Mouse (Mus musculus) liver, adult 2 months (tissue): ENCODE measurements at regions not wholly inside any gene's neighbourhood (a gene's known extent, or its start where the extent isn't known, plus 50 kb on each side); places are given as distances from the start of the nearest gene placed in this dataset.

Source experiments
- CTCF ChIP-seq: fragments of 200-500 bp; IDR thresholded peaks from 2 replicates; pipeline ENCODE4 v1.5.1; 2011; ENCODE audit warnings: low read depth, low read length, control low read depth
- POLR2A ChIP-seq: fragments of 200-500 bp; IDR thresholded peaks from 2 replicates; pipeline ENCODE4 v1.6.1; 2011; ENCODE audit warnings: low read length, control low read depth; ENCODE audit not compliant: insufficient read depth; ENCODE audit errors: extremely low read depth

DNA sequence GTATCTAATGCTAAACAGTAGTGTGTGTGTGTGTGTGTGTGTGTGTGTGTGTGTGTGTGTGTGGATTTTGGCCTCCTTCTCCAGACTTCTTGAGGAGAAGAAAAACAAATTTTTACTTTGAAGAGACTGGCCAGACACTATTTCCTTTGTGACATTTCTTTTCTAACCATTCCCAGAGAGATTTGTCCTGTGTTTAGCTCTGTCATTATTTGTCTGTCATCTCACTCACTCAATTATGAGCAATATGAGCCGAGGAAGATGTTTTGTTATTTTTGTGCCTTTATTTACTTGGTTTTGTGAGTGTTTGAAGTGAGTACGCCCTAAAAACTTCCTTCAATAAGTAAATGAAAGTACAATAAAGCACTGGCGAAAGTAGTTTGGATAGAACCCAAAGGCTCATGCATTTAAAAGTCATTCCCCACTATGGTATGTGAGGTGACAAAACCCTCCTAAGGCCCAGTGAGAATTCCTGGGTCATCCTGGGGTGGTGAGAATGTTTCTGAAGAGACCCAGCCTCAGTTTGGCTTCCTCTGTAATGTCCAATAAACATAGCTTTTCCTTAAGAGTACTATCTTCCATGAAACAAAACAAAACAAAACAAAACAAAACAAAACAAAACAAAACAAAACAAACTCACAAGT is 52.1 kb upstream of the Slc13a1 start:
- no peak for TF ChIP-seq POLR2A
- no peak for TF ChIP-seq CTCF
